Mouse (Mus musculus) olfactory bulb, adult 2 months (tissue): ENCODE measurements around the gene Ptchd3. TPM values are rescaled to one million over a fixed set of nuclear protein-coding genes. Genes with fewer than 3 reads are reported as not detected.

ENCODE experiments used
- H3K27ac ChIP-seq: fragments of 200-500 bp; 2 replicates; pipeline ENCODE4 v1.5.1; 2012; ENCODE audit warnings: low read depth, low read length; ENCODE audit not compliant: insufficient read depth
- H3K4me1 ChIP-seq: fragments of 200-500 bp; 2 replicates; pipeline ENCODE4 v1.6.1; 2012; ENCODE audit warnings: low read length; ENCODE audit not compliant: control insufficient read depth, insufficient read depth
- H3K4me3 ChIP-seq: fragments of 200-500 bp; 2 replicates; pipeline ENCODE4 v1.5.1; 2012; ENCODE audit warnings: mild to moderate bottlenecking, low read depth, low read length, moderate library complexity; ENCODE audit not compliant: insufficient read depth
- CTCF ChIP-seq: fragments of 200-500 bp; IDR thresholded peaks from 2 replicates; pipeline ENCODE4 v1.5.1; 2012; ENCODE audit warnings: low read depth, mild to moderate bottlenecking, low read length, moderate library complexity; ENCODE audit not compliant: insufficient read depth
- POLR2A ChIP-seq: fragments of 200-500 bp; IDR thresholded peaks from 2 replicates; pipeline ENCODE4 v1.6.1; 2012; ENCODE audit warnings: mild to moderate bottlenecking, low read depth, low read length, moderate library complexity; ENCODE audit not compliant: insufficient read depth
- WGBS: fragments of 180-500 bp; shearing (Covaris S2); methylation state at CpG from one replicate; pipeline ENCODE4 v1.1.7; 2018; 5-methylcytosine and 5-hydroxymethylcytosine counted together
- polyA plus RNA-seq: library from polyadenylated mRNA; stranded (reverse); fragments of >200 nt; gene quantifications from 2 replicates; pipeline ENCODE4 v1.2.4, GENCODE M21; 2012; ENCODE audit warnings: low replicate concordance; ENCODE audit not compliant: missing spikeins, insufficient read depth, insufficient read length

Gene Ptchd3
- polyA plus RNA-seq, 1 experiment, result not detected

GRCm38 (mm10) chr11:121795978-121796377 is 34.1 kb upstream of the Ptchd3 start:
- no peak overlapping the region for H3K4me3 ChIP-seq
- no peaks in the 10 kb centered on the region for H3K4me1 ChIP-seq
- 90% methylated on average over 2 of the region's 2 CpGs for WGBS
- H3K27ac ChIP-seq, result no peak overlapping the region
- TF ChIP-seq CTCF, result no peak
- TF ChIP-seq POLR2A, result no peak

GRCm38 (mm10) chr11:121798591-121798990 is 31.5 kb upstream of the Ptchd3 start:
- TF ChIP-seq POLR2A (no peak), CTCF (no peak)
- 87% methylated on average over 2 of the region's 2 CpGs for WGBS
- Histone ChIP-seq H3K4me3 (no peak overlapping the region), H3K4me1 (no peaks in the 10 kb centered on the region), H3K27ac (no peak overlapping the region)

GRCm38 (mm10) chr11:121799746-121800299 is 30.2 kb upstream of the Ptchd3 start:
- no peak overlapping the region for H3K4me3 ChIP-seq
- no peaks in the 10 kb centered on the region for H3K4me1 ChIP-seq
- H3K27ac ChIP-seq, result no peak overlapping the region
- 94% methylated on average over 4 of the region's 4 CpGs for WGBS
- TF ChIP-seq POLR2A (no peak), CTCF (no peak)

GRCm38 (mm10) chr11:121802743-121803142 is 27.3 kb upstream of the Ptchd3 start:
- no peak for TF ChIP-seq POLR2A
- no peak for TF ChIP-seq CTCF
- no peak overlapping the region for H3K27ac ChIP-seq
- no peak overlapping the region for H3K4me3 ChIP-seq
- H3K4me1 ChIP-seq, result no peaks in the 10 kb centered on the region
- WGBS, result 57% methylated on average over 2 of the region's 2 CpGs

GRCm38 (mm10) chr11:121804258-121805027 is 25.6 kb upstream of the Ptchd3 start:
- Histone ChIP-seq H3K4me1 (no peaks in the 10 kb centered on the region), H3K27ac (no peak overlapping the region), H3K4me3 (no peak overlapping the region)
- TF ChIP-seq POLR2A (no peak), CTCF (no peak)
- WGBS, result 93% methylated on average over 5 of the region's 5 CpGs

GRCm38 (mm10) chr11:121808204-121808852 is 21.7 kb upstream of the Ptchd3 start:
- 7% methylated on average over 4 of the region's 4 CpGs for WGBS
- Histone ChIP-seq H3K4me1 (no peaks in the 10 kb centered on the region), H3K4me3 (no peak overlapping the region), H3K27ac (no peak overlapping the region)
- TF ChIP-seq POLR2A (no peak), CTCF (0 out of 2 replicates have a peak, but pooled peaks have one; percentile 30)

- Histone ChIP-seq H3K4me3 (no peak overlapping the region), H3K4me1 (no peaks in the 10 kb centered on the region), H3K27ac (no peak overlapping the region)
- TF ChIP-seq CTCF (no peak), POLR2A (no peak)
- 65% methylated on average over 1 of the region's 1 CpGs for WGBS
Observed at GRCm38 (mm10) chr11:121808866-121809265, 21.2 kb upstream of the Ptchd3 start.

GRCm38 (mm10) chr11:121845923-121846322 is 15.9 kb downstream of the Ptchd3 start:
- 44% methylated on average over 2 of the region's 2 CpGs for WGBS
- Histone ChIP-seq H3K4me1 (peaks cover 2% of the 10 kb centered on the region), H3K27ac (no peak overlapping the region), H3K4me3 (no peak overlapping the region)
- TF ChIP-seq POLR2A (no peak), CTCF (no peak)

- H3K27ac ChIP-seq, result peak overlapping the region; percentile 33; the same call in 1 of the 2 replicates
- peaks cover 2% of the 10 kb centered on the region for H3K4me1 ChIP-seq
- H3K4me3 ChIP-seq, result peak overlapping the region; percentile 51
- TF ChIP-seq POLR2A (peak; percentile 16; the same call in 1 of the 2 replicates), CTCF (no peak)
- under 1% methylated on average over 11 of the region's 11 CpGs for WGBS
Observed at GRCm38 (mm10) chr11:121847790-121848299, 17.8 kb downstream of the Ptchd3 start.

Other genes with a start within 250 kb of the Ptchd3 start
- not detected in 2 replicates for gene B3gntl1, start 157.1 kb upstream of the Ptchd3 start, polyA plus RNA-seq
- gene Metrnl, start 128.7 kb upstream of the Ptchd3 start, polyA plus RNA-seq, result not detected in 2 replicates